Mouse (Mus musculus): ENCODE results near the gene Lca5. TPM values are rescaled to one million over a fixed set of nuclear protein-coding genes. Genes with fewer than 3 reads are reported as not detected.
A peak's percentile ranks its signal among the peaks of the same experiment; 100 is the strongest.

Gene Lca5
- not detected in 2 replicates for total RNA-seq (2015; ENCODE audit: low replicate concordance)
- total RNA-seq (2017; ENCODE audit: low replicate concordance) = 0.09 TPM in 1 of 2 replicates, not detected in the other

- ATAC-seq (replicated peaks; ENCODE audit: low FRiP score, poor library complexity, severe bottlenecking) = peak; percentile 35; the same call in 1 of the 2 replicates
These were observed at the start of gene Lca5 for GRCm38 (mm10) chr9:83440392-83441357. Lca5 (minus strand) TSS chr9:83441127.

GRCm38 (mm10) chr9:83488491-83489210 lies 47.7 kb upstream of the Lca5 start:
- no peak for ATAC-seq (replicated peaks; ENCODE audit: low FRiP score, poor library complexity, severe bottlenecking)

- no peak for ATAC-seq (replicated peaks; ENCODE audit: low FRiP score, poor library complexity, severe bottlenecking)
These were observed 47.0 kb upstream of the Lca5 start for GRCm38 (mm10) chr9:83487771-83488470.

GRCm38 (mm10) chr9:83485966-83486365 lies 45.0 kb upstream of the Lca5 start:
- no peak for ATAC-seq (replicated peaks; ENCODE audit: low FRiP score, poor library complexity, severe bottlenecking)

- ATAC-seq (replicated peaks; ENCODE audit: low FRiP score, poor library complexity, severe bottlenecking) = no peak
These were observed 44.4 kb upstream of the Lca5 start for GRCm38 (mm10) chr9:83485357-83485756.

GRCm38 (mm10) chr9:83483419-83483818 lies 42.5 kb upstream of the Lca5 start:
- no peak for ATAC-seq (replicated peaks; ENCODE audit: low FRiP score, poor library complexity, severe bottlenecking)

- ATAC-seq (replicated peaks; ENCODE audit: low FRiP score, poor library complexity, severe bottlenecking) = no peak
These were observed 41.4 kb upstream of the Lca5 start for GRCm38 (mm10) chr9:83482176-83482949.

- ATAC-seq (replicated peaks; ENCODE audit: low FRiP score, poor library complexity, severe bottlenecking) = no peak
These were observed 28.9 kb upstream of the Lca5 start for GRCm38 (mm10) chr9:83469871-83470270.

- no peak for ATAC-seq (replicated peaks; ENCODE audit: low FRiP score, poor library complexity, severe bottlenecking)
These were observed 6.8 kb upstream of the Lca5 start for GRCm38 (mm10) chr9:83447771-83448170.

- ATAC-seq (replicated peaks; ENCODE audit: low FRiP score, poor library complexity, severe bottlenecking) = no peak
These were observed 6.2 kb upstream of the Lca5 start for GRCm38 (mm10) chr9:83447176-83447575.

- no peak for ATAC-seq (replicated peaks; ENCODE audit: low FRiP score, poor library complexity, severe bottlenecking)
These were observed 3.3 kb downstream of the Lca5 start for GRCm38 (mm10) chr9:83437621-83438020.

GRCm38 (mm10) chr9:83434489-83434888 lies 6.4 kb downstream of the Lca5 start:
- ATAC-seq (replicated peaks; ENCODE audit: low FRiP score, poor library complexity, severe bottlenecking) = no peak

- no peak for ATAC-seq (replicated peaks; ENCODE audit: low FRiP score, poor library complexity, severe bottlenecking)
These were observed 7.3 kb downstream of the Lca5 start for GRCm38 (mm10) chr9:83433661-83434060.

- no peak for ATAC-seq (replicated peaks; ENCODE audit: low FRiP score, poor library complexity, severe bottlenecking)
These were observed 13.0 kb downstream of the Lca5 start for GRCm38 (mm10) chr9:83427926-83428325.

- ATAC-seq (replicated peaks; ENCODE audit: low FRiP score, poor library complexity, severe bottlenecking) = no peak
These were observed 22.0 kb downstream of the Lca5 start for GRCm38 (mm10) chr9:83418965-83419364.

GRCm38 (mm10) chr9:83413046-83413445 lies 27.9 kb downstream of the Lca5 start:
- no peak for ATAC-seq (replicated peaks; ENCODE audit: low FRiP score, poor library complexity, severe bottlenecking)

- no peak for ATAC-seq (replicated peaks; ENCODE audit: low FRiP score, poor library complexity, severe bottlenecking)
These were observed 35.8 kb downstream of the Lca5 start for GRCm38 (mm10) chr9:83405150-83405549.

GRCm38 (mm10) chr9:83400783-83401182 lies 40.1 kb downstream of the Lca5 start:
- no peak for ATAC-seq (replicated peaks; ENCODE audit: low FRiP score, poor library complexity, severe bottlenecking)

GRCm38 (mm10) chr9:83399414-83399813 lies 41.5 kb downstream of the Lca5 start:
- ATAC-seq (replicated peaks; ENCODE audit: low FRiP score, poor library complexity, severe bottlenecking) = no peak
